Mouse (Mus musculus) retina, embryonic 14.5 days (tissue): ENCODE measurements at regions not wholly inside any gene's neighbourhood (a gene's known extent, or its start where the extent isn't known, plus 50 kb on each side); places are given as distances from the start of the nearest gene placed in this dataset.
A peak's percentile ranks its signal among the peaks of the same experiment; 100 is the strongest.

Experiments used
- DNase-seq: peaks from one replicate; pipeline ENCODE4 v3.0.0-alpha.2; 2015; ENCODE audit warnings: low spot score

GRCm38 (mm10) chr6:100476550-100477366 is 189.5 kb upstream of the Rybp start:
- DNase-seq = no peak

GRCm38 (mm10) chr6:100475341-100475955 is 188.2 kb upstream of the Rybp start:
- no peak for DNase-seq

DNA sequence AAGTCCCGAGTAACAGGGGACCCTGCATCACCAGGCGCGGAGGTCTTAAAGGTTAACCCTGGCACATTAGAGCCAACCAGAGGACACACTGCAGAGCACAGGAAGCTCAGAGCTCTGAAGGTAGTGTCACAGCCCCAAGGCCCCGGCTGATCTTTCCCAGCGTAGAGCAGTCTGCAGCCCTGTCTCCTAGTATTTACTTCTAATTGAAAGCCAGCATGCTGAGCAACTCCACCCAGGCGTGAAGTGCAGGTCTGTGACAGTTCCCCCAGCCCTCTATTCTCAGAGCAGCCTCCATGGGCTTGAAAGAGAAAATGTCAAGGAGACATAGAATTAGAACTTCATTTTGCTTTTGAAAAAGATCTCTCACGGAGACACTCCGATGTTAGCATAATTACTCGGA is 187.0 kb upstream of the Rybp start:
- DNase-seq = peak; percentile 79

GRCm38 (mm10) chr6:100470071-100470470 is 182.8 kb upstream of the Rybp start:
- no peak for DNase-seq

GRCm38 (mm10) chr6:100462757-100463156 is 175.5 kb upstream of the Rybp start:
- DNase-seq = no peak

DNA sequence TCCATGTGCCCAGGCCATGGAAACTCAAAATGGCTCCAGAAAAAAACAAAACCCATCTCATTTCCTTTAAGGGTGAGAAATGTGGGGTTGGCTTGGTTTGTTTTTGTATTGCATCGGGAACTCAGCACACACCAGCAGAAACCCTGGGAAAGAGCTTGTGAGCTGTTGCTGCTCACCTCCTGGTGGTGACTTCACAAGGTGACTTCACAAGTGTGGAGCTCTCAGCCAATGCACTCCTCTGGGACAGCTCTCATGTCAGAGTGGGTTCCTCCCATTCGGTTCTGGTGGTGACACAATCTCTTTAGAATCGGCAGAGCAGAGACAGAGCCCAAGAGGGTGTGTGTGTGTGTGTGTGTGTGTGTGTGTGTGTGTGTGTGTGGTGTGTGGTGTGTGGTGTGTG is 166.1 kb upstream of the Rybp start:
- DNase-seq = no peak

DNA sequence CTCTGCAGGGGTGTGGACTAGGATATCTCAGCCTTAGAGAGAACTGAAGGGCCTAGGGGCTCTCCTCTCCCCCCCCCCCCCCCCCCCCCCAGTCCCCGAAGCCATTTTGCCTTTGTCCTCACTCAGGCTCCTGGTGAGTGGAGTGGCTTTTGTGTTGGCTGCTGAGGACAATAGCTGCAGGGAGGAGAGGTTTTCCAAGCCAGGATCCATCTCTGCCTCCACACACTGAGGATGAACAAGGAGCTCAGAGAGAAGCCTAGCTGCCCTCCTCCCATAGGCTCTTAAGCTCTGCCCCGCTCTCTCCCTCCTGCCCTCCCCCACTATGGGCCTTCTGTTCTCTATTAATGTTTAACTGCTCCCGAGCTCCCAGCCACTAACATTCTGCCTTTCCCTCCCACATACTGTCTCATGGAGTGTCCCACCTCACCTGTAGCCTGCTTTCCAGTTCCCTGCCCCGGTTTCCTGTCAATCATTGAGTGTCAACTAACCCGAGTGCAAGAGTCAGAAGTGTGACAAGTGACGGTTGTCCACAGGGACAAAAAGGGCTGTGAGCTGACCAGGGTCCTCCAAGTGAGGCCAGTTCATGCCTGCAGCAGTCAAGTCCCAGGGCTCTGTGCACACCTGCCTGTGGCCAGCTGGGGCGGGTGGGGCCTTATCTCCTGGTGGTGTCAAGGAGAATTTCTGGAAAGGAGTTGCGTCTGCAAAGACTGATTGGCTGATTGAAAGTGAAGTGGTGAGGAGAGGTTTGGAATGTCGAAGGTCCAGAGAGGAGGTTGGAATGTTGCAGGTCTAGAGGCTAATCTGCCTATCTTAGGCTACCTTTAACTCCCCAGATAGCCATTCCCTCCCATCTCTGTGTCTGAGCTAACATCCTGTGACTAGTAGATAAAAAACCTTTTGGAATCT is 165.1 kb upstream of the Rybp start:
- no peak for DNase-seq

GRCm38 (mm10) chr6:100450108-100450507 is 162.8 kb upstream of the Rybp start:
- no peak for DNase-seq

DNA sequence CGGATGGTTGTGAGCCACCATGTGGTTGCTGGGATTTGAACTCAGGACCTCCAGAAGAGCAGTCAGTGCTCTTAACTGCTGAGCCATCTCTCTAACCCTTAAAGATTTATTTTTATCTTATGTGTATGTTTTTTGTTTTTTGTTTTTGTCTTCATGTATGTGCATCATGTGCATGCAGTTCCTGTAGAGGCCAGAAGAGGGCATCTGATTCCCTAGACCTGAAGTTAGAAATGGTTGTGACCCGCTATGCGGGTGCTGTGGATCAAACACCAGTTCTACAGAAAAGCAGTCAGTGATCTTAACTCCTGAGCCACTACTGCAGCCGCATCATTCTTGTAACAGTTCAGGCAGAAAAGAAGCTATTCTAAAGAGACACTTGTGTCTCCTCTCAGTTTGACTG is 161.8 kb upstream of the Rybp start:
- DNase-seq = no peak

- DNase-seq = peak; percentile 60
Measured at GRCm38 (mm10) chr6:100447211-100447610, 159.9 kb upstream of the Rybp start.

- no peak for DNase-seq
Measured at GRCm38 (mm10) chr6:100446804-100447203, 159.5 kb upstream of the Rybp start.

GRCm38 (mm10) chr6:100439071-100439737 is 151.9 kb upstream of the Rybp start:
- DNase-seq = peak; percentile 39

GRCm38 (mm10) chr6:100438511-100438991 is 151.3 kb upstream of the Rybp start:
- peak; percentile 69 for DNase-seq

DNA sequence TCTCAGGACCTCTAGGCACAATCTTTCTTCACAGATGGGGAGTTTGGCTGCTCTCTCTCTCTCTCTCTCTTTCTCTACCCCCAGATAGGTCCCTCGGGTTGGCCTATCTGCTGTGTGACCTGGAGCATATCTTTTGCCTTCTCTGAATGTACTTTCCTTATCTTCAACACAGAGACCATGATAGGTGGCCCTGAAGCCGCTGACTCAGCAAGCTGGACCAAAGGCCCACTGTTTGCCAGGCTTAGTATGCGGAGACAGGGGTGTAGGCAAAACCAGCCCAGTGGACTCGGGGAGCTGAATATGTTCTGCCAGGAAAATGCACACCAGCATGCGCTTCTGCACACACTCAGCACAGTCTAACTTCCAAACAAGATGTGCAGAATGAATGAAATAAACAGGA is 150.7 kb upstream of the Rybp start:
- DNase-seq = no peak

DNA sequence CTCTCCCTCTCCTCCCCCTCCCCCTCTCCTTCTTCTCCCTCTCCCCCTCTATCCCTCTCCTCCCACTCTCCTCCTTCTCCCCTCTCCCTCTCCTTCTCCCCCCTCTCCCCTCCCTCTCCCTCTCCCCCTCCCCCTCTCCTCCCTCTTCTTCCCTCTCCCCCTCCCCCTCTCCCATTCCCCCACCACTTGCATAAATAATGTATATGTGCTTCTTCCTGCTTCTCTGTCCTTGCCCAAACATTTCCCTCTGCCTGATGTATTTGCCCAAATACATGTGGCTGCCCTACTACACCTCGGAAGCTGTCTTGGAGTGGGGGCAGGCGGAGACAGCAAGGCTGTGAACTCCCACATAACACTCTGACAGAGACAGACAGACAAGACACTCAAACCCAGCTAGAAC is 149.2 kb upstream of the Rybp start:
- DNase-seq = no peak

- no peak for DNase-seq
Measured at GRCm38 (mm10) chr6:100435222-100435621, 147.9 kb upstream of the Rybp start.

- DNase-seq = peak; percentile 48
Measured at GRCm38 (mm10) chr6:100433534-100433867, 146.2 kb upstream of the Rybp start.

DNA sequence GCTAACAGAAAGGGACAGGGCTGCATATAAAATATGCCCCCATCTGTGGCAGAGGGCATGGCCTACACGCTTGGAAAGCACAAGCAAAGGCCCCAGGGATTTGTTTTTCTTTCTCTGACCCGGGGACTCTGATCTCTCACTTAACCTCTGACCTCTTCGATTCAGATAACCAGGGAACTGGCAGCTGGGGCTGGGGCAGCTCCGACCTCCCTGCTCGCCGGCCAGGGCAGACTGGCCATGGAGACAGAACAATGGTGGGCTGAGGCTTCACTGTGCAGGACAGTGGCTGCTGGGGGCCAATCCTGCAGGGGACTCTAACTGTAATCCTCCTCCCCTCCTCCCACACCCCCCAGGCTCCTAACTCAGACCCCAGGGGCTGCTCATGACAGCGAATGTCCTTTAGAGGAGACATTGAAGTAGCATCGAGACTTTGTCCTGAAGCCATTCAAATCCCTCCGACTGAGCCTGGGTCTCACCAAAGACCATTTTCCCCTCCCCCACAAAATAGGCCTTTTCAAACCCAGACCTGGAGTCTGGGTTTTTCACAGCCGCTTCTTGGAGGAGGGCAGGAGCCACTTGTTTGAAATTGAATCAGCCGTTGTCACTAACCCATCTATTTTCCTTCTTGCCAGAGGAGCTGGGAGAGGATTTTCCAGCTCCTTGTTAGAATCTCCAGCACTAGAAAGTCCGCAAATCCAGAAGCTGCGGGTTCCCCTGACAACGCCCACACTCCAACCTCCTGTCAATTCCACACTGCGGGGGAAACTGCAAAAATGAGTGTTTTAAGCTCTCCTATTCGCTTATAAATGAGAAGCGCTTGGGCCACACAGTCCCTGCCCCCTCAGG is 145.6 kb upstream of the Rybp start:
- peak; percentile 83 for DNase-seq

DNA sequence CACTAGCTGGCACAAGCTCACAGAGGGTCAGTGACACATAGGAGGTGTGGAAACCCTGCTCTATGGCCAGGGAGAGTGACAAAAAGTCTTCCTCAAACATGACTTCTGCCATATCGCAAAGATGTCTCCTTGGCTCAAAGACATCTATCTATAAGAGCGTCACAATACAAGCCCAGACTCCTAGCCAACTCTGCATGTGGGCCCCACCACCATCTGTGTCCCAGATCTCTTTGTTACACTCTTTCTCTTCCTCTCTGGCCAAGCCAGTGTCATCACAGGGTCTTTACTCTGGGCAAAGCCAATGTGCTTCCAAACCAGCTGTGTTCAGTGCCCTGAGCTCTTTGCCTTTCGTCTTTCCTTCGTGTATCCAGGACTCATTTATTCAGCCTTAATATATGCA is 143.0 kb upstream of the Rybp start:
- no peak for DNase-seq

DNA sequence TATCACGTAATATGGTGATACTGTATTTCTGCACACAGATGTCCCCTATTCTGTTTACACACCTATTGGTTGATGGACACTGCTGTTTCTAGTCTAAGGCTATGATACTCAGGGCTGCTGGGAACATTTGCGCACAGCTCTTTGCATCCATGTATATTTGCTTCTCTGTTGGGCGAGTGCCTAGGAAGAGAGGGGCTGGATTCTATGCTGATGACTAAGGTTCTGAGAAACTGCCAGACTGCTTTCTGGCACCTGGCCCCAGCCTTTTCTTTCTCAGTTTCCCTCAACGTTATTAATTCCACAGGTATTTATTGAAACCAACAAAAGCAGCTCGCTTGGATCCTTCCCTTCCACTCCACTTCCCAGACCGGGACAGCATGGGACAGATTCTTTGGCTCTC is 142.2 kb upstream of the Rybp start:
- DNase-seq = no peak

DNA sequence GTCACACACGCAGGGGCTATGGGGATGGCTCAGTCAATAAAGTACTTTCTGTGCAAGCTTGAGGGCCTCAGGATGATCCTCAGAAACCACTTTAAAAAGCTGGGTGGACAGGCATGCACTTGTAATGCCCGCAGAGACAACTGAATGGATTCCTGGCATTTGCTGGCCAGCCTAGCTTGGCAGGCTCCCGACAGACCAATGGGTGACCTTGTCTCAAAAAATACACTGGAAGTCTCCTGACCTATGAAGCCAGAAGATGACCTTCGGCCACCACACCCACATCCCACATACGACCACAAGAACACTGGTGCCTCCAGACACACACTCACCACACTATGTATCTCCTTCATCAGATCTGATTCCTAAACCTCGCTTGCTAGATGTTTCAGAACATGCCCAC is 141.5 kb upstream of the Rybp start:
- DNase-seq = no peak
